Mouse (Mus musculus) ES-E14 (cell line): Measurements from ENCODE around the gene Fkbp10. TPM values are rescaled to one million over a fixed set of nuclear protein-coding genes. Genes with fewer than 3 reads are reported as not detected.

Experiments used
- DNase-seq: peaks from one replicate; pipeline ENCODE4 v3.0.0-alpha.2; 2013; ENCODE audit warnings: low read depth, low spot score
- H3K27ac ChIP-seq: 2 replicates; pipeline ENCODE4 v1.5.1; 2012; ENCODE audit warnings: low read depth, mild to moderate bottlenecking, low read length, moderate library complexity, mixed read lengths; ENCODE audit not compliant: poor library complexity, insufficient read depth, severe bottlenecking
- H3K36me3 ChIP-seq: 2 replicates; pipeline ENCODE4 v1.6.1; 2012; ENCODE audit warnings: mild to moderate bottlenecking, low read length, moderate library complexity, mixed read lengths; ENCODE audit not compliant: control insufficient read depth, poor library complexity, insufficient read depth, severe bottlenecking
- H3K4me1 ChIP-seq, 2 experiments: fragments of 150-350 bp in 1 of 2; sonication (generic) in 1 of 2; 2 replicates each; pipeline ENCODE4 v1.6.1; 2012; ENCODE audit warnings: low read length in 2 of 2, mild to moderate bottlenecking in 1 of 2, mixed read lengths in 1 of 2; ENCODE audit not compliant: control insufficient read depth in 2 of 2, insufficient read depth in 2 of 2, poor library complexity in 1 of 2
- H3K4me3 ChIP-seq, 2 experiments: fragments of 150-350 bp in 1 of 2; sonication (generic) in 1 of 2; 2 replicates each; pipeline ENCODE4 v1.5.1; 2012; ENCODE audit warnings: low read length in 2 of 2, low read depth in 1 of 2, mild to moderate bottlenecking in 1 of 2, mixed read lengths in 1 of 2; ENCODE audit not compliant: insufficient read depth in 1 of 2, poor library complexity in 1 of 2, severe bottlenecking in 1 of 2
- H3K9ac ChIP-seq: 2 replicates; pipeline ENCODE4 v1.6.1; 2012; ENCODE audit warnings: low read depth, mild to moderate bottlenecking, low read length, mixed read lengths; ENCODE audit not compliant: poor library complexity, insufficient read depth, severe bottlenecking
- H3K9me3 ChIP-seq: fragments of 150-350 bp; sonication (generic); 2 replicates; pipeline ENCODE4 v1.6.1; 2012; ENCODE audit warnings: low read depth, mild to moderate bottlenecking, low read length; ENCODE audit not compliant: control insufficient read depth, insufficient read depth
- CHD2 ChIP-seq: IDR thresholded peaks from 2 replicates; pipeline ENCODE4 v1.6.1; 2014; ENCODE audit warnings: mild to moderate bottlenecking, low read depth, low read length, inconsistent platforms
- HCFC1 ChIP-seq: IDR thresholded peaks from 2 replicates; pipeline ENCODE4 v1.6.1; 2012; ENCODE audit warnings: low read length, inconsistent platforms, borderline replicate concordance; ENCODE audit not compliant: insufficient read depth
- MAFK ChIP-seq: IDR thresholded peaks from 2 replicates; pipeline ENCODE4 v1.6.1; 2014; ENCODE audit warnings: mild to moderate bottlenecking, low read depth, low read length, inconsistent platforms; ENCODE audit not compliant: insufficient read depth
- ZC3H11A ChIP-seq: IDR thresholded peaks from 2 replicates; pipeline ENCODE4 v1.6.1; 2012; ENCODE audit warnings: low read depth, mild to moderate bottlenecking, inconsistent platforms, low read length, borderline replicate concordance
- ZNF384 ChIP-seq: IDR thresholded peaks from 2 replicates; pipeline ENCODE4 v1.6.1; 2012; ENCODE audit warnings: low read depth, low read length, inconsistent platforms
- in situ Hi-C, 2 experiments: fragments of 600-800 bp; cut with MboI; formaldehyde crosslinking; loops; one replicate each; pipeline ENCODE4 v1.15.1; 2025; ENCODE audit warnings: low sequenced_read_pairs in 2 of 2, inconsistent platforms in 1 of 2; ENCODE audit not compliant: unreplicated experiment in 2 of 2
- total RNA-seq: library from RNA; depleted of rRNA; stranded (reverse); fragments of 300-350 nt; gene quantifications from 2 replicates; pipeline ENCODE4 v1.2.3, GENCODE M21; 2012

Fkbp10 gene
- total RNA-seq, 1 experiment = 73.3 TPM

- in situ Hi-C loops = no loop called here
- Histone ChIP-seq H3K9ac (peak overlapping the region; percentile 38; the same call in 1 of the 2 replicates), H3K9me3 (no peaks in the 10 kb centered on the region), H3K4me1 (peaks cover 19 to 63% of the 10 kb centered on the region in 2 experiments; a peak in 3 of 4 replicates), H3K4me3 (peak overlapping the region; percentile 4 to 5; a peak in 2 of 4 replicates), H3K27ac (peak overlapping the region; percentile 92), H3K36me3 (peaks cover 28% of the 10 kb centered on the region)
- no peak for TF ChIP-seq CHD2
- no peak for TF ChIP-seq ZC3H11A
- no peak for TF ChIP-seq HCFC1
- no peak for TF ChIP-seq MAFK
- no peak for TF ChIP-seq ZNF384
- DNase-seq = no peak
These were observed 28.9 kb upstream of the Fkbp10 start for GRCm38 (mm10) chr11:100386586-100386985.

GRCm38 (mm10) chr11:100387111-100387510, 28.4 kb upstream of the Fkbp10 start:
- Histone ChIP-seq H3K4me3 (peak overlapping the region; percentile 4 to 5; a peak in 2 of 4 replicates), H3K4me1 (peaks cover 22 to 61% of the 10 kb centered on the region in 2 experiments), H3K27ac (peak overlapping the region; percentile 92), H3K9me3 (no peaks in the 10 kb centered on the region), H3K36me3 (peaks cover 23% of the 10 kb centered on the region), H3K9ac (0 out of 2 replicates have a peak overlapping the region, but pooled peaks have one; percentile 36)
- no peak for DNase-seq
- in situ Hi-C loops = no loop called here
- no peak for TF ChIP-seq ZNF384
- no peak for TF ChIP-seq ZC3H11A
- TF ChIP-seq HCFC1 = no peak
- no peak for TF ChIP-seq CHD2
- no peak for TF ChIP-seq MAFK

GRCm38 (mm10) chr11:100387589-100388375, 27.7 kb upstream of the Fkbp10 start:
- in situ Hi-C loops = no loop called here
- Histone ChIP-seq H3K4me1 (peaks cover 24 to 62% of the 10 kb centered on the region in 2 experiments), H3K36me3 (peaks cover 22% of the 10 kb centered on the region), H3K9me3 (no peaks in the 10 kb centered on the region), H3K27ac (peak overlapping the region; percentile 92), H3K9ac (peak overlapping the region; percentile 51; the same call in 1 of the 2 replicates), H3K4me3 (peak overlapping the region; percentile 1 to 24; a peak in 2 of 4 replicates)
- no peak for TF ChIP-seq CHD2
- TF ChIP-seq MAFK = no peak
- DNase-seq = no peak

- peak overlapping the region; percentile 51 for H3K9ac ChIP-seq
- DNase-seq = no peak
- peaks cover 24 to 58% of the 10 kb centered on the region in 2 experiments for H3K4me1 ChIP-seq
- peak overlapping the region; percentile 92 for H3K27ac ChIP-seq
- TF ChIP-seq ZC3H11A = no peak
- H3K9me3 ChIP-seq = no peaks in the 10 kb centered on the region
- H3K36me3 ChIP-seq = peaks cover 14% of the 10 kb centered on the region
- in situ Hi-C loops = no loop called here
- H3K4me3 ChIP-seq = peak overlapping the region in 1 of 2 experiments; percentile 28; a peak in 2 of 4 replicates
These were observed 26.9 kb upstream of the Fkbp10 start for GRCm38 (mm10) chr11:100388588-100388987.
